Mouse (Mus musculus): ENCODE data around the gene Tra2a. TPM values are rescaled to one million over a fixed set of nuclear protein-coding genes. Genes with fewer than 3 reads are reported as not detected.

Gene Tra2a
- polyA plus RNA-seq, 1 experiment from 2014 or later, result 30.2 TPM

GRCm38 (mm10) chr6:49227184-49227735, 36.6 kb downstream of the Tra2a start:
- TF ChIP-seq CTCF (IDR thresholded peaks at IDR 0.05; ENCODE audit: low read depth), result peak; percentile 75
- WGBS, result 6% methylated on average over 15 of the region's 15 CpGs
- ATAC-seq, result no peak
- no peak overlapping the region for H3K4me3 ChIP-seq (ENCODE audit: low read depth, low read length)
- H3K9me3 ChIP-seq (ENCODE audit: control insufficient read depth), result no peaks in the 10 kb centered on the region
- H3K4me1 ChIP-seq (replicated peaks; ENCODE audit: control insufficient read depth, insufficient read depth, low read length), result no peaks in the 10 kb centered on the region
- H3K4me2 ChIP-seq (replicated peaks; ENCODE audit: low read depth), result peak overlapping the region; percentile 51
- H3K9ac ChIP-seq (ENCODE audit: low read depth, low read length), result no peak overlapping the region
- H3K27ac ChIP-seq (ENCODE audit: low read depth, low read length), result no peak overlapping the region
- no peaks in the 10 kb centered on the region for H3K27me3 ChIP-seq (replicated peaks; ENCODE audit: control insufficient read depth, insufficient read depth, low read length)
- H3K36me3 ChIP-seq (ENCODE audit: control insufficient read depth, insufficient read depth), result no peaks in the 10 kb centered on the region

- Histone ChIP-seq H3K9ac (ENCODE audit: low read depth, low read length) (no peak overlapping the region), H3K36me3 (ENCODE audit: control insufficient read depth, insufficient read depth) (no peaks in the 10 kb centered on the region), H3K27ac (ENCODE audit: low read depth, low read length) (no peak overlapping the region), H3K27me3 (replicated peaks; ENCODE audit: control insufficient read depth, insufficient read depth, low read length) (no peaks in the 10 kb centered on the region), H3K4me3 (ENCODE audit: low read depth, low read length) (no peak overlapping the region), H3K9me3 (ENCODE audit: control insufficient read depth) (no peaks in the 10 kb centered on the region), H3K4me1 (replicated peaks; ENCODE audit: control insufficient read depth, insufficient read depth, low read length) (no peaks in the 10 kb centered on the region), H3K4me2 (replicated peaks; ENCODE audit: low read depth) (no peak overlapping the region)
- 36% methylated on average over 3 of the region's 3 CpGs for WGBS
- TF ChIP-seq CTCF (IDR thresholded peaks at IDR 0.05; ENCODE audit: low read depth), result no peak
- no peak; the same call in none of the 2 replicates for ATAC-seq
These were observed 38.1 kb downstream of the Tra2a start for GRCm38 (mm10) chr6:49225728-49226123.

- Histone ChIP-seq H3K4me3 (ENCODE audit: low read depth, low read length) (no peak overlapping the region), H3K27ac (ENCODE audit: low read depth, low read length) (no peak overlapping the region), H3K27me3 (replicated peaks; ENCODE audit: control insufficient read depth, insufficient read depth, low read length) (no peaks in the 10 kb centered on the region), H3K4me2 (replicated peaks; ENCODE audit: low read depth) (no peak overlapping the region), H3K4me1 (replicated peaks; ENCODE audit: control insufficient read depth, insufficient read depth, low read length) (no peaks in the 10 kb centered on the region), H3K9me3 (ENCODE audit: control insufficient read depth) (no peaks in the 10 kb centered on the region), H3K9ac (ENCODE audit: low read depth, low read length) (no peak overlapping the region), H3K36me3 (ENCODE audit: control insufficient read depth, insufficient read depth) (no peaks in the 10 kb centered on the region)
- 26% methylated on average over 11 of the region's 11 CpGs for WGBS
- ATAC-seq, result peak; percentile 50
- TF ChIP-seq CTCF (IDR thresholded peaks at IDR 0.05; ENCODE audit: low read depth), result no peak
These were observed 38.7 kb downstream of the Tra2a start for GRCm38 (mm10) chr6:49224923-49225727.

- Histone ChIP-seq H3K4me1 (replicated peaks; ENCODE audit: control insufficient read depth, insufficient read depth, low read length) (no peaks in the 10 kb centered on the region), H3K9me3 (ENCODE audit: control insufficient read depth) (no peaks in the 10 kb centered on the region), H3K4me3 (ENCODE audit: low read depth, low read length) (peak overlapping the region; percentile 17; the same call in 1 of the 2 replicates), H3K36me3 (ENCODE audit: control insufficient read depth, insufficient read depth) (no peaks in the 10 kb centered on the region), H3K4me2 (replicated peaks; ENCODE audit: low read depth) (peak overlapping the region; percentile 49), H3K9ac (ENCODE audit: low read depth, low read length) (no peak overlapping the region), H3K27me3 (replicated peaks; ENCODE audit: control insufficient read depth, insufficient read depth, low read length) (no peaks in the 10 kb centered on the region), H3K27ac (ENCODE audit: low read depth, low read length) (peak overlapping the region; percentile 73)
- TF ChIP-seq CTCF (IDR thresholded peaks at IDR 0.05; ENCODE audit: low read depth), result no peak
- no peak for ATAC-seq
- 7% methylated on average over 7 of the region's 7 CpGs for WGBS
These were observed 41.9 kb downstream of the Tra2a start for GRCm38 (mm10) chr6:49221906-49222305.

GRCm38 (mm10) chr6:49219920-49220604, 43.8 kb downstream of the Tra2a start:
- peak overlapping the region; percentile 35; the same call in 1 of the 2 replicates for H3K9ac ChIP-seq (ENCODE audit: low read depth, low read length)
- no peak overlapping the region; the same call in 1 of the 2 replicates for H3K27ac ChIP-seq (ENCODE audit: low read depth, low read length)
- peak overlapping the region; percentile 66 for H3K4me2 ChIP-seq (replicated peaks; ENCODE audit: low read depth)
- TF ChIP-seq CTCF (IDR thresholded peaks at IDR 0.05; ENCODE audit: low read depth), result no peak
- no peaks in the 10 kb centered on the region for H3K36me3 ChIP-seq (ENCODE audit: control insufficient read depth, insufficient read depth)
- peak overlapping the region; percentile 31 for H3K4me3 ChIP-seq (ENCODE audit: low read depth, low read length)
- WGBS, result 10% methylated on average over 16 of the region's 16 CpGs
- H3K9me3 ChIP-seq (ENCODE audit: control insufficient read depth), result no peaks in the 10 kb centered on the region
- ATAC-seq, result no peak
- H3K27me3 ChIP-seq (replicated peaks; ENCODE audit: control insufficient read depth, insufficient read depth, low read length), result no peaks in the 10 kb centered on the region
- no peaks in the 10 kb centered on the region for H3K4me1 ChIP-seq (replicated peaks; ENCODE audit: control insufficient read depth, insufficient read depth, low read length)

GRCm38 (mm10) chr6:49219001-49219560, 44.8 kb downstream of the Tra2a start:
- Histone ChIP-seq H3K9ac (ENCODE audit: low read depth, low read length) (no peak overlapping the region), H3K27me3 (replicated peaks; ENCODE audit: control insufficient read depth, insufficient read depth, low read length) (no peaks in the 10 kb centered on the region), H3K27ac (ENCODE audit: low read depth, low read length) (no peak overlapping the region), H3K9me3 (ENCODE audit: control insufficient read depth) (no peaks in the 10 kb centered on the region), H3K4me3 (ENCODE audit: low read depth, low read length) (no peak overlapping the region), H3K36me3 (ENCODE audit: control insufficient read depth, insufficient read depth) (no peaks in the 10 kb centered on the region), H3K4me1 (replicated peaks; ENCODE audit: control insufficient read depth, insufficient read depth, low read length) (no peaks in the 10 kb centered on the region), H3K4me2 (replicated peaks; ENCODE audit: low read depth) (no peak overlapping the region; the same call in 1 of the 2 replicates)
- 23% methylated on average over 4 of the region's 4 CpGs for WGBS
- TF ChIP-seq CTCF (IDR thresholded peaks at IDR 0.05; ENCODE audit: low read depth), result no peak
- no peak for ATAC-seq
